Mouse (Mus musculus): Measurements from ENCODE around the gene Exph5.

- TF ChIP-seq POLR2A (IDR thresholded peaks at IDR 0.05; ENCODE audit: borderline replicate concordance, control insufficient read depth, low read depth, low read length): no peak
- no peak for TF ChIP-seq CTCF (IDR thresholded peaks at IDR 0.05; ENCODE audit: control insufficient read depth, insufficient read depth, low read length)
Observed at GRCm38 (mm10) chr9:53269466-53269755, 32.1 kb upstream of the Exph5 start.

Measured in bone marrow, adult 2 months (tissue).